33 mouse cellular contexts compared by ENCODE assay signal in the genomic region with DNA sequence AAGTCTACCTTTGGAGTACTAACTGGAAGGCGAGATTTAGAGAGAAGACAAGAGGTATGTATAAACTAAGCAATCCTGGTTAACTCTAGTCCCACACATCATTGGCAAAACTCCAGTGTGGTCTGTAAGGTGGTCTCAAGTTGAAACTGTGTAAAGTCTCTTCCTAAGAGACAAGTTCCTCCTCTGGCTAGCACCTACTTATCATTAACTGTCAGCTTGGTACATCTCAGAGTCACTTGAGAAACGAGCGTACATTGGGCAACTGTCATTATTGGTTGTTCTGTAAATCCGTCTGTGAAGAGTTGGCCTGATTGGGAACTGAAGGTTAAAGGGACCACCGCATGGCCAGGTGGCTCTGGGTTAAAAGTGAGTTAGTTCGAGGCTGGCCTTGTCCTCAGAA.
"Had no signal": no experiment of that assay in that cellular context is flagged by ENCODE, and none has a peak within 500 bp of the region (broad histone marks: within the 10 kb centered on the region; RNA-seq: fewer than 3 reads in every experiment).

No protein-coding gene starts in this region.

- H3K27ac ChIP-seq: heart, embryonic 10.5 days; heart, embryonic 13.5 days; heart, embryonic 15.5 days; hindbrain, embryonic 10.5 days; hindbrain, embryonic 12.5 days; hindbrain, embryonic 13.5 days; hindbrain, embryonic 14.5 days; hindbrain, embryonic 15.5 days; hindbrain, postnatal 0 days; intestine, embryonic 15.5 days; kidney, embryonic 15.5 days; layer of hippocampus, adult 2 months; left cerebral cortex, adult 2 months had no signal

- H3K9me3 ChIP-seq: heart, embryonic 10.5 days; heart, embryonic 12.5 days; heart, embryonic 13.5 days; heart, embryonic 15.5 days; hindbrain, embryonic 10.5 days; hindbrain, embryonic 12.5 days; hindbrain, embryonic 13.5 days; hindbrain, embryonic 15.5 days; intestine, embryonic 15.5 days; kidney, embryonic 15.5 days had no signal

- DNase-seq: heart, postnatal 10 days; heart, postnatal 14 days; heart, postnatal 36 days; heart, postnatal 4 days; kidney, adult 11 months; kidney, adult 18-20 months; kidney, adult 2 months; kidney, adult 8-10 months; kidney, adult 9 months; kidney, postnatal 10 days; kidney, postnatal 14 days; kidney, postnatal 25 days; kidney, postnatal 4 days; layer of hippocampus, adult 9-11 months; layer of hippocampus, postnatal 36 days had no signal

- H3K9ac ChIP-seq: heart, embryonic 12.5 days; heart, embryonic 13.5 days; heart, embryonic 15.5 days; hindbrain, embryonic 12.5 days; hindbrain, embryonic 13.5 days; hindbrain, embryonic 14.5 days; hindbrain, embryonic 15.5 days; intestine, embryonic 15.5 days; kidney, embryonic 15.5 days had no signal

- H3K4me2 ChIP-seq: heart, embryonic 11.5 days; heart, embryonic 12.5 days; heart, embryonic 13.5 days; heart, embryonic 15.5 days; hindbrain, embryonic 12.5 days; hindbrain, embryonic 13.5 days; hindbrain, embryonic 14.5 days; hindbrain, embryonic 15.5 days; intestine, embryonic 15.5 days; kidney, embryonic 15.5 days had no signal

- ATAC-seq: hindbrain, embryonic 16.5 days; hindbrain, postnatal 0 days; inflammation-experienced regulatory T-cells, adult 6 months; intestine, embryonic 15.5 days; intestine, embryonic 16.5 days had no signal

- H3K27me3 ChIP-seq: heart, embryonic 12.5 days; heart, embryonic 13.5 days; heart, embryonic 15.5 days; hindbrain, embryonic 12.5 days; hindbrain, embryonic 13.5 days; hindbrain, embryonic 15.5 days; intestine, embryonic 15.5 days; kidney, embryonic 15.5 days had no signal

- H3K4me3 ChIP-seq: heart, embryonic 10.5 days; heart, embryonic 12.5 days; heart, embryonic 13.5 days; heart, embryonic 15.5 days; hindbrain, embryonic 10.5 days; hindbrain, embryonic 12.5 days; hindbrain, embryonic 13.5 days; hindbrain, embryonic 15.5 days; intestine, embryonic 15.5 days; kidney, embryonic 15.5 days; layer of hippocampus, adult 2 months; left cerebral cortex, adult 2 months had no signal

- H3K36me3 ChIP-seq: heart, embryonic 12.5 days; heart, embryonic 15.5 days; hindbrain, embryonic 10.5 days; hindbrain, embryonic 12.5 days; hindbrain, embryonic 13.5 days; hindbrain, embryonic 15.5 days; intestine, embryonic 15.5 days; kidney, embryonic 15.5 days had no signal
